Mouse (Mus musculus) hindbrain, embryonic 16.5 days (tissue): ENCODE data around the gene Tppp. TPM values are rescaled to one million over a fixed set of nuclear protein-coding genes. Genes with fewer than 3 reads are reported as not detected.

Experiments used
- ATAC-seq: fragments of 200-750 bp; cut with Nextera tagmentation; 2 replicates; pipeline ENCODE4 v1.8.0; 2017; ENCODE audit warnings: moderate TSS enrichment, moderate library complexity
- H3K27ac ChIP-seq: fragments of 300-500 bp; sonication (generic); 2 replicates; pipeline ENCODE4 v1.5.1; 2014; ENCODE audit warnings: low read depth, mild to moderate bottlenecking, control low read depth, low read length, moderate library complexity
- H3K27me3 ChIP-seq: fragments of 300-500 bp; sonication (generic); replicated peaks from 2 replicates; pipeline ENCODE4 v1.6.1; 2014; ENCODE audit warnings: low read length; ENCODE audit not compliant: control insufficient read depth, insufficient read depth
- H3K36me3 ChIP-seq: fragments of 300-500 bp; sonication (generic); 2 replicates; pipeline ENCODE4 v1.6.1; 2014; ENCODE audit warnings: mild to moderate bottlenecking, low read length, moderate library complexity, mixed read lengths; ENCODE audit not compliant: control insufficient read depth, insufficient read depth
- H3K4me1 ChIP-seq: fragments of 300-500 bp; sonication (generic); 2 replicates; pipeline ENCODE4 v1.6.1; 2014; ENCODE audit warnings: low read depth, low read length; ENCODE audit not compliant: control insufficient read depth, insufficient read depth
- H3K4me2 ChIP-seq: fragments of 300-500 bp; sonication (generic); 2 replicates; pipeline ENCODE4 v1.6.1; 2014; ENCODE audit warnings: mild to moderate bottlenecking, low read length, control low read depth, moderate library complexity
- H3K4me3 ChIP-seq: fragments of 300-500 bp; sonication (generic); 2 replicates; pipeline ENCODE4 v1.5.1; 2014; ENCODE audit warnings: mild to moderate bottlenecking, low read length, control low read depth, moderate library complexity
- H3K9ac ChIP-seq: fragments of 300-500 bp; sonication (generic); 2 replicates; pipeline ENCODE4 v1.6.1; 2014; ENCODE audit warnings: low read depth, mild to moderate bottlenecking, control low read depth, low read length, moderate library complexity
- H3K9me3 ChIP-seq: fragments of 300-500 bp; sonication (generic); 2 replicates; pipeline ENCODE4 v1.6.1; 2014; ENCODE audit warnings: mild to moderate bottlenecking, low read length, moderate library complexity; ENCODE audit not compliant: control insufficient read depth
- WGBS: fragments of 180-500 bp; shearing (Covaris S2); extraction: QIAGEN DNeasy Blood & Tissue Kit; methylation state at CpG from one replicate; pipeline ENCODE4 v1.1.7; 2014; 5-methylcytosine and 5-hydroxymethylcytosine counted together
- polyA plus RNA-seq: library from polyadenylated mRNA; unstranded; fragments of >200 nt; fragmentation: Nextera tagmentation; extraction: Ambion mirVana; gene quantifications from 2 replicates; pipeline ENCODE4 v1.2.1, GENCODE M21; 2015

Gene Tppp
- 13.9 and 14.6 TPM in 2 replicates for polyA plus RNA-seq

DNA sequence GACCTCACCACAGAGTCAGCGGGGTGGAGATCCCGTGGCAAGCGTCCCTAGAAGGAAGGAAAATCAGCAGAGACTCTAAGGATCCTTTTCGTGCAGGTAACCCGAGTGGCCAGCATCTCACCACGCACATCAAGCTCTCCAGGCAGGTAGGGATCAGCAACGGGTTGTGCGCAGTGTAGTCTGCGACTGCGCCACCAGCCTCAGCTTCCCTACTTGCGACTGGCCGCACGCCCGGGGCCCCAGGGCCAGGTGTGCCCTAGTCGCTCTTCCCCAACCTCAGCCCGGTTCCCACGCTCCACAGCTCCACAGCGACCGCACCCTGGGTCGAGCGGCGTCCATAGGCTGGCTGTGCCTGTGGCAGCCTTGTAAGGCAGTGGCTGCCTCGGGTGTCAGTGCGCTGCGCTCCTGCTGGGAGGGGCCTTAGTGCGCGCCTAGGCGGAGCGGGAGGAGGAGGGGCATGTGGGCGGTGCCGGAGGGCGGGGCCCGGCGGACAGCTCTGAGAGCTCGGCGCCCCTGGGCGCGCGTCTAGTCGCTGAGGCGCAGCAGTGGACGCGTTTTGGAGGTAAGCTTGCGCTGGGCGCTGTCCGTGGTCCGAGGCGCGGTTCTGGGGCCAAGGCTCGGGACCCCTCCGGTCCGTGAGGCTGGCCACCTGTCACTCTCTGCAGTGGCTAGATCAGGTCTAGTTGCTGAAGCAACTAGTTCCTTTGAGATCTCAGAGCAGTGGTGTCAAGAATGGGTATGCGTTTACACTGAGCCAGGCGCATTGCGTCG, at the start of gene Tppp:
Tppp (plus strand) TSS at position 460 of the 771 bp plus-strand sequence.
- peak within 1 kb of the TSS; percentile 77 for H3K27ac ChIP-seq
- H3K4me1 ChIP-seq: peaks cover 15% of the 10 kb centered on the region
- no peaks in the 10 kb centered on the region for H3K27me3 ChIP-seq
- peak within 1 kb of the TSS; percentile 72 for H3K4me3 ChIP-seq
- H3K4me2 ChIP-seq: peak within 1 kb of the TSS; percentile 90
- peak within 1 kb of the TSS; percentile 76 for H3K9ac ChIP-seq
- ATAC-seq: peak; percentile 93
- H3K9me3 ChIP-seq: no peaks in the 10 kb centered on the region
- H3K36me3 ChIP-seq: no peaks in the 10 kb centered on the region
- under 1% methylated on average over 41 of the region's 56 CpGs for WGBS

DNA sequence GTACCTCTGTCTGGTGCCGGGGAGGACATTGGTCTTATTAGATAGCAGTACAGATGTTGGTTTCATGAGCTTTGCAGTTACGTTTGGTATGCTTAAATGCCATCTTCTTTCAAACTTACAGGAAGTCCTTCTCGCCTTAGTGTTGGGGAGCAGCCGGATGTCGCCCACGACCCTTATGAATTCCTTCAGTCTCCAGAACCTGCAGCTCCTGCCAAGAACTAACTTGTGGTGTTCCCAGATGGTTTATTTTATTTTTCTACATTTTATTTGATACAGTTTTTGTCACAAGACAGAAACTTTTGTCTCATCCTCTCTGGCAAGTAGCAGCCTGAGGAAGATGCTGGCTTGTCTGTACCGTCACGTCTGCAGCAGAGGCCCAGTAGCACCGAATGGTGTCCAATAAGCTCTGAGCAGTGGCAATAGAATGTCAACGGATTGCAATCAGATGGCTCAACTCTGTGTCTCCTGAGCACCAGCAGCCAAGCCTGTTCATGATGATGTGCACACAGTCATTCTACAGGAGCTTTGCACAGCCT, 49.0 kb upstream of the Tppp start:
- Histone ChIP-seq H3K4me1 (no peaks in the 10 kb centered on the region), H3K27me3 (no peaks in the 10 kb centered on the region), H3K36me3 (peaks cover 50% of the 10 kb centered on the region), H3K4me3 (no peak overlapping the region), H3K4me2 (no peak overlapping the region), H3K27ac (no peak overlapping the region), H3K9me3 (no peaks in the 10 kb centered on the region), H3K9ac (no peak overlapping the region)
- 95% methylated on average over 10 of the region's 10 CpGs for WGBS
- ATAC-seq: no peak

DNA sequence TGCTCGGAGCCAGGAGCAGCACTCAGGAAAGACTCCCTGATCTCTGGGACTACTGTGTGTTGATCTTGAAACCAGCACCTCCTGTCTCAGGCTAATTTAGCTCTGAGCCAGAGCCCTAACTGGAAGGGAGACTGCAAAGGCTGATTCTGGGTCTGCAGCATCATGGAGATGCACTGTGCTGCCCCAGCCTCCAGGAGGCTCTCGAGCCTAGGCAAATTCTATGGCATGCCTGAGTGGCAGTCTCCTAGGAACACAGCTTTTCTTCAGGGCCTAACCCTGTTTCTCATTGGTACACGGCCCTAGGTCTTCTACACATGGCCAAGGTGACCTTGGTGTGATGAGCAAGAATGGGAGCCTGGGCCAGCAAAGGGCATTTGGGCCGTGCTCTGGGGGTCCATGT, 48.0 kb upstream of the Tppp start:
- H3K9me3 ChIP-seq: no peaks in the 10 kb centered on the region
- ATAC-seq: peak; percentile 50
- H3K4me1 ChIP-seq: no peaks in the 10 kb centered on the region
- H3K27ac ChIP-seq: no peak overlapping the region
- 80% methylated on average over 4 of the region's 4 CpGs for WGBS
- H3K4me2 ChIP-seq: no peak overlapping the region
- peaks cover 43% of the 10 kb centered on the region for H3K36me3 ChIP-seq
- H3K27me3 ChIP-seq: no peaks in the 10 kb centered on the region
- H3K9ac ChIP-seq: no peak overlapping the region
- no peak overlapping the region for H3K4me3 ChIP-seq

DNA sequence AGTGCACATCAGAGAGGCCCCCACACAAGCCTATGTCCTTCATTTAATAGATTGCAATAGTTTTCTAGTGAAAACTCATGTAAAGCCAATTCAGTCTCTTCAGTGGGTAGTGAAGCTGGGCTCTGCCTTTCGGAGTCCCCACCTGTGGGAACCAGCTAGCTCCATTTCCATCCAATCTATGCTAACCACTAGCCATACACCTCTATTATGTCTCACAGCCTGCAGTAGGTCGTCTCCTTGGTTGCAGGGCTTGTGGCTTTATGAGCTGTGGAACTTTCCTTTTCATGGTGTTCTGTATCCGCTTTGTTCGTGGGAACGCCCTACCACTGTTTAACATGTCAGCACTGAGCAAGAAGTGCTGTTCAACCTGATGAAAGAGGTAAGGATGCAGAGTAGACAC, 45.7 kb upstream of the Tppp start, which contains the start of gene Zdhhc11:
Zdhhc11 (plus strand) TSS at position 301 of the 400 bp plus-strand sequence.
- no peak for ATAC-seq
- Histone ChIP-seq H3K4me1 (no peaks in the 10 kb centered on the region), H3K4me2 (no peak within 1 kb of the TSS), H3K27me3 (no peaks in the 10 kb centered on the region), H3K9me3 (no peaks in the 10 kb centered on the region), H3K36me3 (peaks cover 28% of the 10 kb centered on the region), H3K4me3 (no peak within 1 kb of the TSS), H3K9ac (no peak within 1 kb of the TSS), H3K27ac (no peak within 1 kb of the TSS)
- 88% methylated on average over 5 of the region's 5 CpGs for WGBS

DNA sequence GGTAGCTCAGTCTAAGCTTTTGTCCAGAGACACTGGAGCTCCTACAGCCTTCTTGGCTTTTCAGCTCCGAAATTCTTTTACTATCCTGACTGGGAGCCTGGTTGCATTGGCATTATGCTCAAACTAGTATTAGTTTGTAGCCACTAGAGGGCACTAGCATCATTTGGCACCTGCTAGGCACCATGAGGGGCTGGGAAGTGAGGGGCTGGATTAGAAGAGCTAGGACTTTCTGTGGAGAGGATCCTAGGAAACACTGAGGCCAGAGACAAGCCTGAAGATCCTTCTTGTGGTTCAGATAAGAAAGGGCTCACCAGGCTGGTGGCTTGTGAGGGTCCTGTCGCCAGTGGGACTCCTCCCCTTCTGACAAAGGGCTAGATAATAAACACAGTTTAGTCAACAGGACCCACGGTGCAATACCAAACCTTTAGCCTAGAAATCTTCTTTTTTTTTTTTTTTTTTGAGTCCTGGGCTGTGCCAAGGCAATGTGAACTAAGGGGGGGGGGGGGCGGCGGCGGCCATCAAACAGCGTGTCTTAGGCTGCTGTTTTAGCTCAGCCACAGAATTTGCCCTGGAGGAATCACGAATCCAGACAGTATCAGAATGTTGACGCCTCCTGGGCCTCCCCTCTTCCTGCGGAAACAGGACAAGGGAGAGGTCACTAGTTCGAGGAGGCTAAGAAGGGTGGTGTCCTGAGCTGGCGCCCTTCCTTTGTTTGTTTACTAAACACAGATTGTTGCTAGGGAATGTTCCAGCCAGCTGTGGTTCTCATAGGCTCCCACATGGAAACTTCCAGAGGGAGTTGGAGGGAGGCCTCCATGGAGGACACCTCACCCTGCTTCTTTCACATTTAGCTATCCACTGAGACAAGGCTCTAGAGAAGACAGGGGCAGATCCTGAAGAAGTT, 38.4 kb upstream of the Tppp start:
- 46% methylated on average over 12 of the region's 12 CpGs for WGBS
- Histone ChIP-seq H3K27me3 (no peaks in the 10 kb centered on the region), H3K4me3 (no peak overlapping the region), H3K9ac (no peak overlapping the region), H3K4me1 (no peaks in the 10 kb centered on the region), H3K4me2 (peak overlapping the region; percentile 20; the same call in 1 of the 2 replicates), H3K36me3 (no peaks in the 10 kb centered on the region), H3K9me3 (no peaks in the 10 kb centered on the region), H3K27ac (no peak overlapping the region)
- ATAC-seq: peak; percentile 95

DNA sequence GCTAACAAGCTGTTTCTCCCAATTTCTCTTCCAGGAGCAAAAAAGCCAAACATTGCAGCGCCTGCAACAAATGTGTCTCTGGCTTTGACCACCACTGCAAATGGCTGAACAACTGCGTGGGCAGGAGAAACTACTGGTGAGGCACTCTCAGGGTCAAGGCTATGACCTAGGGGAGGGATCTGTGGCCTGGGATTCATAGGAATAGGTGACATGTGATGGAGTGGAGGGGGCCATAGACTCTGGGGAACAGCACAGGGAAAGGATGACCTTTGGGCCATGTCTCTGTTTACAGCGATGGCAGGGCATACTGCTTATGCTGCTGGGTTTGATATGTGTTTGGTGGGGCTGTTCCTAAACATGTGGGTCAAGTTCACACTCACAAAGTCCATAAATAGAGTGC, 34.7 kb upstream of the Tppp start:
- ATAC-seq: no peak

DNA sequence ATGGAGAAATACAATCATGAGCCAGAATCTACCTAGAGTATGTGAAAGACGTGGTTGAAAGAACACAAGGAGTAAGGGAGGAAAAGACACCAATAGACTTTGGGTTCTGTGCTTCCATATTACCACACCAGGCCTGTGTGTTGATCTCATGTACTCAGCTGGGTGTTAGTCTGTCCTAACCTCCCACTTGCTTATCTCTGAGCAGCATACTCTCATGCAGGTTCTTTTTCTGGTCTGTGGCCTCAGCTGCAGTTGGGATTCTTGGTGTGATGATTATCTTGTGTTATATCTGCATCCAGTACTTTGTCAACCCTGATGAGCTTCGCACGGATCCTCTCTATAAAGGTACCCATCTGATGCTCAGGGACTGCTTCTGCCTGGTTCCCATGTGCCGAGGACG, 32.3 kb upstream of the Tppp start:
- Histone ChIP-seq H3K9me3 (no peaks in the 10 kb centered on the region), H3K9ac (no peak overlapping the region), H3K27ac (no peak overlapping the region), H3K4me2 (no peak overlapping the region), H3K4me1 (no peaks in the 10 kb centered on the region), H3K4me3 (no peak overlapping the region), H3K36me3 (no peaks in the 10 kb centered on the region), H3K27me3 (no peaks in the 10 kb centered on the region)
- ATAC-seq: no peak
- 90% methylated on average over 5 of the region's 5 CpGs for WGBS

More for the DNA sequence above, 34.7 kb upstream of the Tppp start:
- H3K27ac ChIP-seq: no peak overlapping the region
- 93% methylated on average over 3 of the region's 3 CpGs for WGBS
- H3K9me3 ChIP-seq: no peaks in the 10 kb centered on the region
- no peaks in the 10 kb centered on the region for H3K36me3 ChIP-seq
- no peak overlapping the region for H3K9ac ChIP-seq
- no peaks in the 10 kb centered on the region for H3K4me1 ChIP-seq
- H3K4me2 ChIP-seq: no peak overlapping the region
- no peaks in the 10 kb centered on the region for H3K27me3 ChIP-seq
- H3K4me3 ChIP-seq: no peak overlapping the region

DNA sequence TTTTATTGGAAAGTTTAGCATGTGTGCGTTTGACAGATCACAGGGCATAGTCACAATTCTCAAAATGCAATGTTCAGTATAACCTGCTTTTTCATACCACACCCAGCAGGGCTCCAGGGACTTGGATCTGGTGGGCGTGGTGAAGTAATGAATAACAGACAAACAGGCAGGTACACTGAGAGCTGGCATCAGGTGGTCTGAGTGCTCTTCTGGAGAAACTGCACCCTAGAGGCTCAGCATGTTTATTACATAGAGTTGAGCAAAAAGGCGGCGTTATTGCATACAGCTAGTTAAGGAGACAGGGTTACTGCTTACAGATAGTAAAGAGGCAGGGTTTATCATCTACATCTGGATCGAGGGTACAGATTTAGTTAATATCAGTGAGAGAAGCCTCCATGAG, 18.9 kb upstream of the Tppp start:
- 75% methylated on average over 5 of the region's 5 CpGs for WGBS

DNA sequence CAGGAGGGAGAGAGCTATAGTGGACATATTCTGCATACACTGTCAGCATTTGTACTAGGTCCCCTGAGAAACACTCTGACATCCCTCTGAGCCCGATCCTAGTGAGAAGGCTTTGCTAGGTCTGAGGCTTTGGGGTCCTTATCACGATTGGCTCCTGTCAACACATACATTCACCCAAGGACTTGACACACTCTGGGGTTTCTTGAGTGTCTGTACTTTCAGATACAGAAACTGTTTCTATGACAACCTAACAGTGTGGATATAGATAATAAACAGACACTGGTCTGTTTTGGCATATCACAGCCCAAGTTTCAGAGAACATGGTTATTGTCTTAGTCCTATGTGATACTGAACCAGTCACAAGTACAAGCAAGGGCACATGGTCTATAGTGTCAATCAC, 18.4 kb upstream of the Tppp start:
- no peak for ATAC-seq
- WGBS: 80% methylated on average over 2 of the region's 2 CpGs
- no peak overlapping the region for H3K27ac ChIP-seq
- H3K9me3 ChIP-seq: no peaks in the 10 kb centered on the region
- no peak overlapping the region for H3K4me3 ChIP-seq
- no peaks in the 10 kb centered on the region for H3K36me3 ChIP-seq
- no peaks in the 10 kb centered on the region for H3K27me3 ChIP-seq
- no peak overlapping the region for H3K4me2 ChIP-seq
- no peak overlapping the region for H3K9ac ChIP-seq
- H3K4me1 ChIP-seq: no peaks in the 10 kb centered on the region

More for the DNA sequence above, 18.9 kb upstream of the Tppp start:
- H3K4me3 ChIP-seq: no peak overlapping the region
- no peak overlapping the region for H3K4me2 ChIP-seq
- H3K9ac ChIP-seq: no peak overlapping the region
- no peaks in the 10 kb centered on the region for H3K9me3 ChIP-seq
- H3K4me1 ChIP-seq: no peaks in the 10 kb centered on the region
- H3K27ac ChIP-seq: no peak overlapping the region
- no peaks in the 10 kb centered on the region for H3K27me3 ChIP-seq
- H3K36me3 ChIP-seq: no peaks in the 10 kb centered on the region
- ATAC-seq: no peak
